Mouse (Mus musculus): ENCODE measurements around the gene Rcn3. TPM values are rescaled to one million over a fixed set of nuclear protein-coding genes. Genes with fewer than 3 reads are reported as not detected.

The Rcn3 gene
- total and polyA plus RNA-seq, 3 experiments: 0.38 TPM; not detected in 2

- no peak for TF ChIP-seq SIN3A (IDR thresholded peaks at IDR 0.05; ENCODE audit: low read length)
- TF ChIP-seq ZC3H11A (IDR thresholded peaks at IDR 0.05; ENCODE audit: low read depth, low read length): no peak
- no peak for TF ChIP-seq MAX (IDR thresholded peaks at IDR 0.05; ENCODE audit: low read length)
- no peak for TF ChIP-seq JUND (conservative IDR thresholded peaks at IDR 0.05; ENCODE audit: low read depth, low read length)
- no peak for TF ChIP-seq MEF2A (IDR thresholded peaks at IDR 0.05; ENCODE audit: borderline replicate concordance, low read depth, low read length)
- TF ChIP-seq USF1 (IDR thresholded peaks at IDR 0.05; ENCODE audit: low read depth, low read length): no peak
- no peak for TF ChIP-seq MAZ (IDR thresholded peaks at IDR 0.05; ENCODE audit: low read depth, low read length)
- TF ChIP-seq ZMIZ1 (IDR thresholded peaks at IDR 0.05; ENCODE audit: low read depth, low read length): no peak
- no peak for TF ChIP-seq TBP (conservative IDR thresholded peaks at IDR 0.05; ENCODE audit: low read depth, low read length)
- no peak for TF ChIP-seq CTCF (conservative IDR thresholded peaks at IDR 0.05 in 1 of 2, IDR thresholded peaks at IDR 0.05 in 1 of 2; ENCODE audit: low read depth in 2 of 2, low read length in 2 of 2)
- no peak overlapping the region for H3K9ac ChIP-seq (ENCODE audit: insufficient read depth, low read depth)
- peaks cover 66 to 89% of the 10 kb centered on the region in 2 experiments for H3K36me3 ChIP-seq (replicated peaks in 1 of 2; ENCODE audit: control insufficient read depth in 1 of 2, insufficient read depth in 1 of 2, low read length in 1 of 2)
- no peaks in the 10 kb centered on the region for H3K4me1 ChIP-seq (ENCODE audit: control insufficient read depth in 1 of 2, insufficient read depth in 2 of 2)
- DNase-seq (ENCODE audit: extremely low read depth): no peak
- no peaks in the 10 kb centered on the region for H3K27me3 ChIP-seq (replicated peaks)
- H3K27ac ChIP-seq (ENCODE audit: insufficient read depth, low read depth): no peak overlapping the region
- H3K4me2 ChIP-seq (ENCODE audit: insufficient read depth, low read depth, poor library complexity, severe bottlenecking): no peak overlapping the region
- H3K4me3 ChIP-seq (replicated peaks in 1 of 3; ENCODE audit: low read depth in 2 of 3, low read length in 2 of 3, poor library complexity in 1 of 3): no peak overlapping the region
- in situ Hi-C loops (cut with MboI; ENCODE audit: low pct_ligation_motif_present, low pct_unique_long_range_greater_than_20kb, low sequenced_read_pairs): no loop called here
- H3K9me3 ChIP-seq (replicated peaks; ENCODE audit: low read length): no peaks in the 10 kb centered on the region
- peaks cover 2% of the 10 kb centered on the region; the same call in 1 of the 2 replicates for H3K79me2 ChIP-seq (replicated peaks; ENCODE audit: control insufficient read depth, extremely low read depth, insufficient read depth, poor library complexity, severe bottlenecking)
- dilution Hi-C loops (cut with MboI; ENCODE audit: extremely low pct_ligation_motif_present, extremely low pct_unique_long_range_greater_than_20kb, low sequenced_read_pairs): no loop called here
Measured at GRCm38 (mm10) chr7:45040851-45041250, 51.2 kb downstream of the Rcn3 start.

DNA sequence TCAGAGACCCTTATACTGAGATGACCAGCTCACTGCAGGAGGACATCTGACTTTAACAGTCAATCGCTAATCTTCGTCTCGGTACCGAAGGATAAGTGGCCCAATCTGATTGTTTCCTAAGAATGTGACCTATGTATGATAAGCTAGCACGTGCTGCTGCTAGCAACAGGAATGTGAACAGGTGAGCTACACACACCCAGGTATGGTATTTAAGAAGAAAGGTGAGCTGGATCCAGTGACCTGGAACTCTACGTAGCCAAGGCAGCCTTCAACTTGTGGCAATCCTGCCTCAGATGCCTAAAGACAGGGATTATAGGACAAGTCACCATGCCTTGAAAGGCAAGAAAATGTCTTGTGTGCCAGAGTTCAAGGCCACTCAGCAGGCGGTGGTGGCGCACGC lies 53.6 kb downstream of the Rcn3 start:
- Histone ChIP-seq H3K4me2 (ENCODE audit: insufficient read depth, low read depth, poor library complexity, severe bottlenecking) (no peak overlapping the region), H3K9ac (ENCODE audit: insufficient read depth, low read depth) (no peak overlapping the region), H3K4me1 (ENCODE audit: control insufficient read depth in 1 of 2, insufficient read depth in 2 of 2) (no peaks in the 10 kb centered on the region), H3K36me3 (replicated peaks in 1 of 2; ENCODE audit: control insufficient read depth in 1 of 2, insufficient read depth in 1 of 2, low read length in 1 of 2) (peaks cover 73 to 98% of the 10 kb centered on the region in 2 experiments), H3K9me3 (replicated peaks; ENCODE audit: low read length) (no peaks in the 10 kb centered on the region), H3K27me3 (replicated peaks) (no peaks in the 10 kb centered on the region), H3K4me3 (replicated peaks in 1 of 3; ENCODE audit: low read depth in 2 of 3, low read length in 2 of 3, poor library complexity in 1 of 3) (no peak overlapping the region), H3K27ac (ENCODE audit: insufficient read depth, low read depth) (no peak overlapping the region), H3K79me2 (replicated peaks; ENCODE audit: control insufficient read depth, extremely low read depth, insufficient read depth, poor library complexity, severe bottlenecking) (no peaks in the 10 kb centered on the region; the same call in none of the 2 replicates)
- no peak for TF ChIP-seq TBP (conservative IDR thresholded peaks at IDR 0.05; ENCODE audit: low read depth, low read length)
- TF ChIP-seq UBTF (IDR thresholded peaks at IDR 0.05; ENCODE audit: low read depth, low read length): no peak
- TF ChIP-seq EP300 (IDR thresholded peaks at IDR 0.05; ENCODE audit: low read length): no peak
- no peak for TF ChIP-seq ZKSCAN1 (IDR thresholded peaks at IDR 0.05; ENCODE audit: borderline replicate concordance, low read depth, low read length)
- no peak for TF ChIP-seq MAZ (IDR thresholded peaks at IDR 0.05; ENCODE audit: low read depth, low read length)
- dilution Hi-C loops (cut with MboI; ENCODE audit: extremely low pct_ligation_motif_present, extremely low pct_unique_long_range_greater_than_20kb, low sequenced_read_pairs): no loop called here
- in situ Hi-C loops (cut with MboI; ENCODE audit: low pct_ligation_motif_present, low pct_unique_long_range_greater_than_20kb, low sequenced_read_pairs): no loop called here
- DNase-seq (ENCODE audit: extremely low read depth): no peak

DNA sequence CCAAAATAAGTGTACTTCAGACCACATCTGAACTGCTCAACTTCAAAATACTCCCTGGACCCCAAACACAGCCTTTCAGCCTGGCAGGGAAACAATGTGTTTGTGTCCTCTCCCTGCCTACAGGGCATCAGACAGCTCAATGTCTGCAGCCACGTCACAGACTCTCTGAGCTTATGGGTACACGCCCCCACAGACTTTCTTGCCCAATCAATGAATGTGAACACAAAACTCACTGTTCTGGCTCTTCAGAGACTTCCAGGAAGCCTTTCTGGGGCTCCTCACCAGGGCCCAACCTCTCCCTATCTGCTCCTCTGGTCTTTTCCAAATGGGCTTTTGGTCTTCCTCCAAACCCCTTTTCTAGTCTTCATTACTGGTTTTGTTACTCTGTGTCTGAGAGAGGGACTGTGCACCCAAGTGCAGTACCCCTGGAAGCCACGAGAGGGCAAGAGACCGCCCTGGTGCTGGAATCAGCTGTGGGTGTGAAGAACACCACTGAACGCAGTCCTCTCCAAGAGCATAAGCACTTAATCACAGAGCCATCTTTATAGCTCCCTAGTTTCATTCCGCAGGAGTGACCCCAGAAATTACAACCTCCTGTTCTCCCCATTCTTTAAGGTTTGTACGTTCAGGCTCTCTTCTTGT lies 54.2 kb downstream of the Rcn3 start:
- in situ Hi-C loops (cut with MboI; ENCODE audit: low pct_ligation_motif_present, low pct_unique_long_range_greater_than_20kb, low sequenced_read_pairs): no loop called here

More for the DNA sequence above, 54.2 kb downstream of the Rcn3 start:
- Histone ChIP-seq H3K79me2 (replicated peaks; ENCODE audit: control insufficient read depth, extremely low read depth, insufficient read depth, poor library complexity, severe bottlenecking) (no peaks in the 10 kb centered on the region; the same call in none of the 2 replicates), H3K36me3 (replicated peaks in 1 of 2; ENCODE audit: control insufficient read depth in 1 of 2, insufficient read depth in 1 of 2, low read length in 1 of 2) (peaks cover 72 to 98% of the 10 kb centered on the region in 2 experiments), H3K4me2 (ENCODE audit: insufficient read depth, low read depth, poor library complexity, severe bottlenecking) (no peak overlapping the region), H3K4me1 (ENCODE audit: control insufficient read depth in 1 of 2, insufficient read depth in 2 of 2) (no peaks in the 10 kb centered on the region), H3K9ac (ENCODE audit: insufficient read depth, low read depth) (no peak overlapping the region), H3K4me3 (replicated peaks in 1 of 3; ENCODE audit: low read depth in 2 of 3, low read length in 2 of 3, poor library complexity in 1 of 3) (no peak overlapping the region), H3K27ac (ENCODE audit: insufficient read depth, low read depth) (no peak overlapping the region), H3K9me3 (replicated peaks; ENCODE audit: low read length) (no peaks in the 10 kb centered on the region), H3K27me3 (replicated peaks) (no peaks in the 10 kb centered on the region)
- dilution Hi-C loops (cut with MboI; ENCODE audit: extremely low pct_ligation_motif_present, extremely low pct_unique_long_range_greater_than_20kb, low sequenced_read_pairs): no loop called here
- TF ChIP-seq RAD21 (IDR thresholded peaks at IDR 0.05; ENCODE audit: low read depth, low read length): peak; percentile 62
- peak; percentile 84 to 86 for TF ChIP-seq CTCF (conservative IDR thresholded peaks at IDR 0.05 in 1 of 2, IDR thresholded peaks at IDR 0.05 in 1 of 2; ENCODE audit: low read depth in 2 of 2, low read length in 2 of 2)
- peak; percentile 91 for TF ChIP-seq SMC3 (IDR thresholded peaks at IDR 0.05; ENCODE audit: low read depth, low read length)
- TF ChIP-seq POLR2A (IDR thresholded peaks at IDR 0.05; ENCODE audit: low read depth, low read length): no peak
- DNase-seq (ENCODE audit: extremely low read depth): peak; percentile 54

Data from CH12.LX (cell line).